Mouse (Mus musculus): ENCODE measurements around the gene Hand1.
"Not testable (repeated sequence)": the region's sequence is repeated elsewhere in the genome, so short reads cannot be mapped to it uniquely, and the experiment has no call there.

The Hand1 gene

GRCm38 (mm10) chr11:57832552-57833201, at the start of gene Hand1:
TSS of gene Hand1 (minus strand) at chr11:57832818.
- no peak for DNase-seq

- DNase-seq: no peak
Measured at GRCm38 (mm10) chr11:57876157-57876556, 43.5 kb upstream of the Hand1 start.

GRCm38 (mm10) chr11:57873014-57873413, 40.4 kb upstream of the Hand1 start:
- no peak for DNase-seq

- no peak for DNase-seq
Measured at GRCm38 (mm10) chr11:57868753-57869460, 36.3 kb upstream of the Hand1 start.

- DNase-seq: no peak
Measured at GRCm38 (mm10) chr11:57866466-57866865, 33.8 kb upstream of the Hand1 start.

- no peak for DNase-seq
Measured at GRCm38 (mm10) chr11:57864577-57864976, 32.0 kb upstream of the Hand1 start.

- no peak for DNase-seq
Measured at GRCm38 (mm10) chr11:57862088-57862487, 29.5 kb upstream of the Hand1 start.

- no peak for DNase-seq
Measured at GRCm38 (mm10) chr11:57857709-57858108, 25.1 kb upstream of the Hand1 start.

GRCm38 (mm10) chr11:57853571-57853970, 21.0 kb upstream of the Hand1 start:
- DNase-seq: no peak

- DNase-seq: no peak
Measured at GRCm38 (mm10) chr11:57850931-57851330, 18.3 kb upstream of the Hand1 start.

- DNase-seq: no peak
Measured at GRCm38 (mm10) chr11:57850298-57850697, 17.7 kb upstream of the Hand1 start.

- no peak for DNase-seq
Measured at GRCm38 (mm10) chr11:57847396-57847795, 14.8 kb upstream of the Hand1 start.

GRCm38 (mm10) chr11:57846421-57847363, 14.1 kb upstream of the Hand1 start:
- not testable (repeated sequence) for DNase-seq

- DNase-seq: no peak
Measured at GRCm38 (mm10) chr11:57841391-57841790, 8.8 kb upstream of the Hand1 start.

- DNase-seq: no peak
Measured at GRCm38 (mm10) chr11:57840986-57841385, 8.4 kb upstream of the Hand1 start.

GRCm38 (mm10) chr11:57837861-57838680, 5.5 kb upstream of the Hand1 start:
- no peak for DNase-seq

GRCm38 (mm10) chr11:57836872-57837680, 4.5 kb upstream of the Hand1 start:
- no peak for DNase-seq

GRCm38 (mm10) chr11:57836401-57836800, 3.8 kb upstream of the Hand1 start:
- DNase-seq: no peak

- DNase-seq: no peak
Measured at GRCm38 (mm10) chr11:57835931-57836330, 3.3 kb upstream of the Hand1 start.

- DNase-seq: no peak
Measured at GRCm38 (mm10) chr11:57835331-57835730, 2.7 kb upstream of the Hand1 start.

- DNase-seq: no peak
Measured at GRCm38 (mm10) chr11:57834031-57834430, 1.4 kb upstream of the Hand1 start.

Measured in kidney, postnatal 14 days (tissue).